Mouse (Mus musculus) cerebellum, adult 2 months (tissue): ENCODE results near the gene Zfp976. TPM values are rescaled to one million over a fixed set of nuclear protein-coding genes. Genes with fewer than 3 reads are reported as not detected.
A peak's percentile ranks its signal among the peaks of the same experiment; 100 is the strongest.
"Not testable (repeated sequence)": the region's sequence is repeated elsewhere in the genome, so short reads cannot be mapped to it uniquely, and the experiment has no call there.

Source experiments
- DNase-seq, 2 experiments: peaks; one replicate each; pipeline ENCODE4 v3.0.0; 2021
- H3K27ac ChIP-seq: fragments of 200-500 bp; 2 replicates; pipeline ENCODE4 v1.5.1; 2012; ENCODE audit warnings: low read length, control low read depth, inconsistent platforms; ENCODE audit not compliant: insufficient read depth
- H3K27me3 ChIP-seq: fragments of 200-500 bp; 2 replicates; pipeline ENCODE4 v1.6.1; 2012; ENCODE audit warnings: inconsistent platforms, mild to moderate bottlenecking, low read length, moderate library complexity; ENCODE audit not compliant: control insufficient read depth, insufficient read depth
- H3K4me1 ChIP-seq: fragments of 200-500 bp; 2 replicates; pipeline ENCODE4 v1.6.1; 2011; ENCODE audit warnings: low read length; ENCODE audit not compliant: control insufficient read depth, insufficient read depth
- H3K4me3 ChIP-seq: fragments of 200-500 bp; replicated peaks from 2 replicates; pipeline ENCODE3; 2011; ENCODE audit warnings: mild to moderate bottlenecking, low read depth, low read length, control low read depth; ENCODE audit not compliant: insufficient read depth
- WGBS: fragments of 180-500 bp; shearing (Covaris S2); methylation state at CpG from one replicate; pipeline ENCODE4 v1.1.7; 2018; 5-methylcytosine and 5-hydroxymethylcytosine counted together
- polyA plus RNA-seq: library from polyadenylated mRNA; depleted of rRNA; stranded (reverse); fragments of >200 nt; gene quantifications from 2 replicates; pipeline ENCODE4 v1.2.3, GENCODE M21; 2012; rRNA removed

Gene Zfp976
- polyA plus RNA-seq, result 1.2 TPM in 2 replicates

GRCm38 (mm10) chr7:42642152-42643115 lies at the start of gene Zfp976:
TSS of gene Zfp976 (minus strand) at chr7:42642588.
- not testable (repeated sequence) for H3K4me1 ChIP-seq, H3K27ac ChIP-seq, H3K27me3 ChIP-seq
- WGBS, result 2% methylated on average over 25 of the region's 25 CpGs
- DNase-seq, result peak; percentile 56 to 58
- H3K4me3 ChIP-seq, result peak within 1 kb of the TSS; percentile 44

GRCm38 (mm10) chr7:42680081-42680480 lies 37.7 kb upstream of the Zfp976 start:
- H3K27me3 ChIP-seq, DNase-seq, H3K4me1 ChIP-seq, H3K4me3 ChIP-seq, H3K27ac ChIP-seq: not testable (repeated sequence)
- 94% methylated on average over 6 of the region's 6 CpGs for WGBS

GRCm38 (mm10) chr7:42679646-42680045 lies 37.3 kb upstream of the Zfp976 start:
- H3K4me1 ChIP-seq, H3K4me3 ChIP-seq, H3K27me3 ChIP-seq, H3K27ac ChIP-seq, DNase-seq: not testable (repeated sequence)

GRCm38 (mm10) chr7:42660140-42660539 lies 17.8 kb upstream of the Zfp976 start:
- not testable (repeated sequence) for H3K4me3 ChIP-seq, H3K27me3 ChIP-seq, H3K27ac ChIP-seq, H3K4me1 ChIP-seq, DNase-seq
- 73% methylated on average over 5 of the region's 5 CpGs for WGBS

GRCm38 (mm10) chr7:42655211-42655610 lies 12.8 kb upstream of the Zfp976 start:
- DNase-seq, H3K4me1 ChIP-seq, H3K27ac ChIP-seq, H3K27me3 ChIP-seq, H3K4me3 ChIP-seq: not testable (repeated sequence)
- WGBS, result 62% methylated on average over 2 of the region's 2 CpGs

- not testable (repeated sequence) for H3K4me3 ChIP-seq, H3K27ac ChIP-seq, H3K4me1 ChIP-seq, H3K27me3 ChIP-seq, DNase-seq
- 23% methylated on average over 3 of the region's 3 CpGs for WGBS
Measured at GRCm38 (mm10) chr7:42643120-42643620, 782 bp upstream of the Zfp976 start.

GRCm38 (mm10) chr7:42631031-42631430 lies 11.4 kb downstream of the Zfp976 start:
- H3K4me3 ChIP-seq, DNase-seq, H3K4me1 ChIP-seq, H3K27ac ChIP-seq, H3K27me3 ChIP-seq: not testable (repeated sequence)

- not testable (repeated sequence) for H3K4me1 ChIP-seq, H3K4me3 ChIP-seq, H3K27ac ChIP-seq, H3K27me3 ChIP-seq, DNase-seq
Measured at GRCm38 (mm10) chr7:42595666-42596065, 46.7 kb downstream of the Zfp976 start.

- H3K27ac ChIP-seq, H3K27me3 ChIP-seq, DNase-seq, H3K4me3 ChIP-seq, H3K4me1 ChIP-seq: not testable (repeated sequence)
- 88% methylated on average over 11 of the region's 11 CpGs for WGBS
Measured at GRCm38 (mm10) chr7:42592413-42592812, 50.0 kb downstream of the Zfp976 start, which contains the start of gene Zfp977. TSS of gene Zfp977 (minus strand) at chr7:42592547.

- DNase-seq, H3K4me1 ChIP-seq, H3K27ac ChIP-seq, H3K4me3 ChIP-seq, H3K27me3 ChIP-seq: not testable (repeated sequence)
Measured at GRCm38 (mm10) chr7:42591311-42591710, 51.1 kb downstream of the Zfp976 start.
